Mouse (Mus musculus) olfactory bulb, adult 2 months (tissue): ENCODE data around the gene Thoc7.

Experiments used
- CTCF ChIP-seq: fragments of 200-500 bp; IDR thresholded peaks from 2 replicates; pipeline ENCODE4 v1.5.1; 2012; ENCODE audit warnings: low read depth, mild to moderate bottlenecking, low read length, moderate library complexity; ENCODE audit not compliant: insufficient read depth
- POLR2A ChIP-seq: fragments of 200-500 bp; IDR thresholded peaks from 2 replicates; pipeline ENCODE4 v1.6.1; 2012; ENCODE audit warnings: mild to moderate bottlenecking, low read depth, low read length, moderate library complexity; ENCODE audit not compliant: insufficient read depth

- TF ChIP-seq CTCF (no peak), POLR2A (no peak)
Observed at GRCm38 (mm10) chr14:13917208-13917607, 44.4 kb downstream of the Thoc7 start.
